Mouse (Mus musculus) heart, postnatal 14 days (tissue): ENCODE measurements around the gene Ewsr1. TPM values are rescaled to one million over a fixed set of nuclear protein-coding genes. Genes with fewer than 3 reads are reported as not detected.

Source experiments
- DNase-seq, 2 experiments: peaks; one replicate each; pipeline ENCODE4 v3.0.0; 2021 to 2022
- intact Hi-C: fragments of 180-260 bp; cut with DNase I; formaldehyde crosslinking; loops from one replicate; pipeline ENCODE4 v1.15.1; 2025
- long read RNA-seq, 2 experiments: library from polyadenylated mRNA; stranded (forward); transcript quantifications; one replicate each; pipeline ENCODE4 v2.0.0; 2021
- total RNA-seq, 2 experiments: library from RNA; stranded (reverse); gene quantifications; 2 replicates each; pipeline ENCODE4 v1.2.3; 2021

The Ewsr1 gene
- 100 to 1,000 TPM; 119 to 131 TPM for total RNA-seq
- long read RNA-seq, experiment 1, transcript Ewsr1-203 (17 exons, 2,588 nt) = major isoform, 110 of 198 reads
- long read RNA-seq, experiment 1, partial matches to known transcripts = 20 of 198 reads
- long read RNA-seq, experiment 1, other reads (novel, unspliced or antisense) = 68 of 198 reads
- long read RNA-seq, experiment 2, transcript Ewsr1-203 (17 exons, 2,588 nt) = major isoform, 108 of 189 reads
- long read RNA-seq, experiment 2, partial matches to known transcripts = 22 of 189 reads
- long read RNA-seq, experiment 2, other reads (novel, unspliced or antisense) = 59 of 189 reads

GRCm38 (mm10) chr11:5098736-5099542 lies at the start of gene Ewsr1, which contains the start of gene Rhbdd3:
Gene Ewsr1, minus strand, starts transcription at chr11:5099266.
Gene Rhbdd3, plus strand, starts transcription at chr11:5098926.
- peak; percentile 99 for DNase-seq
- intact Hi-C loops = no loop called here

DNA sequence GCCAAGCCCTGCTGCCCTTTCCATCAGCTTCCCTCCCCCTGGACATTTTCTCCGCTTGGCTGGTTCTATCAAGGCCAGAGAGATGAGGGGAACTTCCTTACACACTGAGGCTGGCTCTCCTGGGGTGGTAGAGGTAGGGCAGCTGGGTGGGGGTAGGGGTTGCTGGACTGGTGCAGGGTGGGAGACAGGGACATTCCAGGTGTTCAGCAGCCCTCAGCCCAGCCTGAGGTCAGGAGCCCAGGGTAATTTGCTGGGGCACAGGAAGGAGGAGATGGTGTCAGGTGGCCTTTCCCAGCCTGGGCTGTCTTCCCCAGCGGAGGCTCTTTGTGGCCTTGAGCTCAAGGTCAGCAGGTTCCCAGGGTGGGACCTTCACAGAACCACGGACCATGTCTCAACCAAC lies 46.5 kb upstream of the Ewsr1 start:
- intact Hi-C loops = no loop called here

GRCm38 (mm10) chr11:5141965-5142364 lies 42.9 kb upstream of the Ewsr1 start:
- DNase-seq = no peak
- intact Hi-C loops = no loop called here

More for the DNA sequence above, 46.5 kb upstream of the Ewsr1 start:
- no peak for DNase-seq

GRCm38 (mm10) chr11:5141252-5141651 lies 42.2 kb upstream of the Ewsr1 start:
- intact Hi-C loops = no loop called here
- peak; percentile 36 to 49 for DNase-seq

DNA sequence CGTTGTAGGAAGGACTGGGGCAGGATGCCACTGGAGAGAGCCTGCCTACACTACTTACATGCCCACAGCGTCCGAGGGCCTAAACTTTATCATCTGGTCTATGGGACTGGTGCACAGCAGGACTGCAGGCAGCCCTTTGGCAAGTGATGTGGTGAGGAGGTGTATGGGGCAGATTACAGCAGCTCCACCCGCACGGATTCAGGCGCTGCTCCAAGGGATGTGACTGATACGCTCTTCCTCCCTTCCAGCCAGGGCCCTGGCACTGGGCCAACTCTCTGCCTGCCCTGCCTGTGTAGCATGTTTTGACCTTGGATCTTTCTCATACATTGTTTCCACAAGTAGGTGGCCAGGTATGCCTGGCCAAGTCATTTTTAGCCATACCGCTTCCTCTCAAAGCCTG lies 41.6 kb upstream of the Ewsr1 start:
- intact Hi-C loops = no loop called here
- DNase-seq = peak; percentile 82 to 84

DNA sequence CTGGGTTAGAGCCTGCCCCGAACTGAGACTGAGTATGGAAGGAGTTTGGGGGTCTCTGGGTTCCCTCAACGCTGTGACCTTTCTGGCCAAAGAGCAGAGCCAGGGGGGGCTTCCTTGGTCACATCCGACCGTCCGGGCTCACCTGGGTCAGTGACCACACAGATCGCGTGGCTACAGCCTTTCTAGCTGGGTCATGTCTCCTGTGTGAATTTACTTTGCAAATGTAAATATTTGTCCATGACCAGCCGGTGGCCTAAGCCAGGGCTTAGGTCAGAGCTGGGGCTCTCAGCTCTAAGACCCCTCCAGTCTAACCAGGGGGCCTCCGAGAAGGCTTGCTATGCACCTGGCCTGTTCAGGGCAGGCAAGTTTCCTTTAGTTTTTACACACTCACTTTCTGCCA lies 40.3 kb upstream of the Ewsr1 start:
- intact Hi-C loops = no loop called here
- no peak for DNase-seq

DNA sequence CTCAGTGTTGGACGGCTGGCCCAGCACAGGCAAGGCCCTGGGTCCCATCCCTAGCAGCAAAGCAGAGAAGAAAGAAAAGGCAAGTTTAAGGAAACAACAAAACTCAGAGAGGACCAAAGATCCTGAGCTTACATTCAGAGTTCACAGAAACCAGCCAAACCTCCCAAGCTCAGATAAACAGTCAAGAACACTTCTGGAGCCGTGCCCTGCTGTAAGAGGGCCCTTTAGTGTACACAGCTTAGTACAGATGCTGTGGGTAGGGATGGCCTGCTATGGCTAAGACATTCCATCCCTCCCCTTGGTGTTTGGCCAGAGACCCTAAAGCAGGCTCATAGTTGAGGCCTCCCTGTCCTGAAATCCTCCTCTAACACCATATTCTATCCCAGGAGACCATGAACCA lies 39.6 kb upstream of the Ewsr1 start:
- no peak for DNase-seq
- intact Hi-C loops = no loop called here

GRCm38 (mm10) chr11:5135914-5136313 lies 36.8 kb upstream of the Ewsr1 start:
- DNase-seq = no peak
- intact Hi-C loops = no loop called here

DNA sequence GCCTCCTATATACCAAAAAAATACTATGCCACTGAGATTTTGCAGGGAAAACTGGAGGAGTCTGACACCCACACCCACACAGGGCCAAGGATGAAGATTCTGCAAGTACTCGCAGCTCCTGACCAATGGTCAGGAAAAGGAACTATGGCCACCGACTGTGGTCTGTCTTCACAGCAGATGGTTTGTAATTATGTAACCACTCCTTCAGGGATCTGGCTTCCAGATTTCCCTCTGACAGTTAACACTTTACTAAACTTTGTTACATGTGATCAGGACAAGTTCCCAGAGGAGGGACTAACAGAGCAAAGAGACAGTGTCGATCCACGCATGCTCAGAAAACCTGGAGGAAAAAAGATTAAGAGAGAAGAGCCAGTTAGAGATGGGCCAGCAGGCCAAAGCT lies 33.7 kb upstream of the Ewsr1 start:
- intact Hi-C loops = no loop called here
- DNase-seq = no peak

DNA sequence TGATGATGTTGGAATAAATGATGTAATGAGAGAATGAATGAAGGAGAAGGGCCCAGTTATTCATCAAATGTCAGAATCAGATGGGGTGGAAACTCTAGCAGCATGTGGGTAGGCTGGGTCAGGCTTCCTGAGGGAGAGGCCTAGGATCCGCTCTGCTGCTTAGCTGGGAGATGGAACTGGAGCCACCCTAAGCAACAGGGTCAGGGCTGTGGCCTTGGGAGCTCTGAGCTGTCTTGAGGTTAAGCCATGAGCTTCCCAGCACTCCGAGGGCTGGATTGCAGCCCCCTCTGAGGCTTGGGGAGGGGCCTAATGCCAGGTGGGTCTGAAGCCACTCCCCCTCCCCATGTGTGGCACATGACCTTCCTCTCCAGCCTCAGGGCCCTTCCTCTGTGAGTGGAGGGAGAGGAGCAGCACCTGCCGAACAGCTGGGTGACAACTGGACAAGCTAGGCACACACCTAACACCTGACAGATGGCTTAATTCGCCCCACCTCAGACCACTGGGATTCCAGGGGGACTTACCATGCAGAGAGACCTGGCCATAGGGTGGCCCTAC lies 31.1 kb upstream of the Ewsr1 start:
- DNase-seq = no peak
- intact Hi-C loops = no loop called here

DNA sequence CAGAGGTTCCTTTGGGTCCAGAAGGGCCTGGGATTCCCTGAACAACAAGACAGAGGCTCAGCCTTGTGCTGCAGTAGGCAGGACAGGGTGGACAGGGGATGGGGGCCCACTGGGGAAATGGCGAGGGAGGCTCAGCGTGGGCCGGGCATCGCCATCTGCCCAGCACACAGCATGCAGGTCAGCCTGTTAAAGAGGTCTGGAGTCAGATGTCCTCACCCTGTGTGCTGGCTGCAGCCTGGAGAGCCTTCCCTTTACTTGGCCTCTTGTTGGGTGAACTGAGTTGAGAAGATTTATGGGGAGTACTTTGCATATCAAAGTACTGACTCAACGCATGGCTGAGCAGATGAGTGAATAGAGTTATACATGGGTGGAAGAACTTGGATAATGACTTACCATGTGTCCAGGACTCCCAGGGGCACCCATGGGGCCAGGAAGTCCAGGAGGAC lies 30.0 kb upstream of the Ewsr1 start:
- no peak for DNase-seq
- intact Hi-C loops = no loop called here

GRCm38 (mm10) chr11:5125713-5126112 lies 26.6 kb upstream of the Ewsr1 start:
- intact Hi-C loops = no loop called here
- no peak for DNase-seq

DNA sequence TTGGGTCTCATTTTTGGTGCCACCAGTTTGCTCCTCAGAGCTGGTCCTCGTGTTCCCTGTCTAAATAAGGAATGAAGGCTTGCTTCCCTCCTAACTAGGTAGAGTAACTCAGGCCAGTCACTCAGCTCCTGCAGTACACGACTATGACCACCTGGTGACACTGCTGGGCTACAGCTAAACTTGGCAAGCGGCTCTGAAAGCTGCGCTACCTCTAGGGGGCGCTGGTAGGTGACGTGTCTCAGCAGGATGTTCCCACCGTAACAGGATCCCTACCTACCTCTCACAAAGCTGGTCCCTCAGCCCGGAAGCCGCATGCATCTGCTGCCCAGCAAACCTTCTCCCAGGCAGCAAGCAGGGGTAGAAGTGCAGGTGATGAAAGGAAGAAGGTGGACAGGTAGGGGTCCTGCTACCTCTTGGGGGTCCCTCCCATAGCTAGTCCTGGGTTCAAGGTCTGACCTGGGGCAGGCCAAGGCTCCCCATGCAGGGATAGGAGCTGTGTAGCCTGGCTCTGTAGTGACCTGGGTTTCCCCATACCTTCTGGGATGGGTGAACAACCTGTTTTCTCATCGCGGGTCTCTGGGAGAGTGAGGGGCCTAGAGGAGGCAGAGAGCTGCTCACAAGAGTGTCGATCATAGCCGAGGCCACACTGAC lies 16.0 kb upstream of the Ewsr1 start:
- intact Hi-C loops = loop anchor here (2.0 to 10.0 kb wide), 4 partner anchors 47 to 360 kb away; no protein-coding TSS in a partner anchor
- DNase-seq = peak; percentile 85 to 92

GRCm38 (mm10) chr11:5113645-5114044 lies 14.6 kb upstream of the Ewsr1 start:
- intact Hi-C loops = loop anchor here (2.0 to 10.0 kb wide), 3 partner anchors 67 to 361 kb away; no protein-coding TSS in a partner anchor
- no peak for DNase-seq

GRCm38 (mm10) chr11:5109441-5109840 lies 10.4 kb upstream of the Ewsr1 start:
- DNase-seq = no peak
- intact Hi-C loops = no loop called here

- DNase-seq = no peak
Observed at GRCm38 (mm10) chr11:5103986-5104509, 5.0 kb upstream of the Ewsr1 start.

GRCm38 (mm10) chr11:5102384-5102783 lies 3.3 kb upstream of the Ewsr1 start:
- no peak for DNase-seq
- intact Hi-C loops = no loop called here

More at GRCm38 (mm10) chr11:5103986-5104509, 5.0 kb upstream of the Ewsr1 start:
- intact Hi-C loops = no loop called here

DNA sequence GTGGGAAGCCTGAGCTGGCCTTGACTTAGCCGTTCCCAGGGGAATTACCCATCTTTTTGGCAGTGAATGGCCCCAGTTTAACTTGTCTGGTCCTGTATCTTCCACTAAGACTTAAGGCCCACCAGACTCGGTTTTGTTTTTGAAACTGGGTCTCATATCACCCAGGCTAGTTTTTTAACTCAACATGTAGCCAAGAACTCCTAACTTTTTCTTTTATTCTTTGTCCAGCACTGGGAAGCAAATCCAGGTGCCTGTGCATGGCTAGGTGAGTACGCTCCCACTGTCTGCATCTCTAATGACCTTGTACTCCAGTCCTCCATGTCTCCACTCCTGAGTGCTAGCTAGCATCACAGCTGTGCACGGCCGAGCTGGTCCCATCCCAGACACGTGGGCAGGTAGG lies 2.6 kb upstream of the Ewsr1 start:
- intact Hi-C loops = no loop called here
- DNase-seq = no peak

DNA sequence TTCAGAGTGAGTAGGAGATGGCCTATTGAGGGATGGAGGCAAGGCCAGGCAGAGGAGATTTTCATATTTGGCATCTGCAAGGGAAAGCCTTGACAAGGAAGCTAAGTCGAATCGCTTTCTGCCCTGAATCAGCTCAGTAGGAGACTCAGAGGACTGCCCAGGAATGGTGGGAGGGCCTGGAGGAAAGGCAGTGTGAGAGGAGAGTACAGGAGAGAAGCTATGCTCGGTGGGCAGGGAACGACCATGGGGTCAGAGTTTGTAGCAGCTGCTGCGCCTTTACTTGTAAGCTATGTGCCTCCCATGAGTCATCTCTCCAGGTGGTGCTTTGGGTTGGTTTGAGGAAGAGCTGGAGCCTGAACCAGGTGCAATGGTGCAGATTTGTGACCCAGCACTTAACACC lies 1.7 kb upstream of the Ewsr1 start:
- DNase-seq = no peak
- intact Hi-C loops = no loop called here

- intact Hi-C loops = no loop called here
Observed at GRCm38 (mm10) chr11:5100283-5100682, 1.2 kb upstream of the Ewsr1 start.

More at GRCm38 (mm10) chr11:5100283-5100682, 1.2 kb upstream of the Ewsr1 start:
- DNase-seq = no peak
